Mouse (Mus musculus) midbrain, embryonic 12.5 days (tissue): ENCODE measurements around the gene Il1rapl1. TPM values are rescaled to one million over a fixed set of nuclear protein-coding genes. Genes with fewer than 3 reads are reported as not detected.

ENCODE experiments used
- ATAC-seq: fragments of 200-750 bp; cut with Nextera tagmentation; 2 replicates; pipeline ENCODE4 v1.8.0; 2017; ENCODE audit warnings: low read depth, moderate TSS enrichment, moderate library complexity; ENCODE audit not compliant: low FRiP score
- H3K27ac ChIP-seq: fragments of 300-500 bp; sonication (generic); replicated peaks from 2 replicates; pipeline ENCODE4 v1.5.1; 2016; ENCODE audit warnings: mild to moderate bottlenecking
- H3K27me3 ChIP-seq: fragments of 300-500 bp; sonication (generic); 2 replicates; pipeline ENCODE4 v1.6.1; 2016; ENCODE audit warnings: mild to moderate bottlenecking
- H3K36me3 ChIP-seq: fragments of 300-500 bp; sonication (generic); 2 replicates; pipeline ENCODE4 v1.6.1; 2016
- H3K4me1 ChIP-seq: fragments of 300-500 bp; sonication (generic); 2 replicates; pipeline ENCODE4 v1.6.1; 2016
- H3K4me2 ChIP-seq: fragments of 300-500 bp; sonication (generic); replicated peaks from 2 replicates; pipeline ENCODE4 v1.6.1; 2016; ENCODE audit warnings: mild to moderate bottlenecking, moderate library complexity
- H3K4me3 ChIP-seq: fragments of 300-500 bp; sonication (generic); 2 replicates; pipeline ENCODE4 v1.5.1; 2016; ENCODE audit warnings: mild to moderate bottlenecking
- H3K9ac ChIP-seq: fragments of 300-500 bp; sonication (generic); replicated peaks from 2 replicates; pipeline ENCODE4 v1.6.1; 2016; ENCODE audit warnings: mild to moderate bottlenecking, moderate library complexity
- H3K9me3 ChIP-seq: fragments of 300-500 bp; sonication (generic); 2 replicates; pipeline ENCODE4 v1.6.1; 2016; ENCODE audit warnings: mild to moderate bottlenecking
- WGBS: fragments of 180-500 bp; shearing (Covaris S2); methylation state at CpG from one replicate; pipeline ENCODE4 v1.1.7; 2016; 5-methylcytosine and 5-hydroxymethylcytosine counted together
- polyA plus RNA-seq: library from polyadenylated mRNA; unstranded; fragments of >200 nt; fragmentation: Nextera tagmentation; extraction: Ambion mirVana; gene quantifications from 2 replicates; pipeline ENCODE4 v1.2.1, GENCODE M21; 2016

Il1rapl1 gene
- polyA plus RNA-seq, 1 experiment from 2014 or later, result 2.0 TPM

- ATAC-seq, result 0 out of 2 replicates have a peak, but pooled peaks have one; percentile 44
- Histone ChIP-seq H3K4me1 (no peaks in the 10 kb centered on the region), H3K9ac (no peak overlapping the region), H3K27ac (no peak overlapping the region), H3K36me3 (no peaks in the 10 kb centered on the region), H3K27me3 (no peaks in the 10 kb centered on the region; the same call in 1 of the 2 replicates), H3K9me3 (no peaks in the 10 kb centered on the region), H3K4me3 (no peak overlapping the region), H3K4me2 (no peak overlapping the region)
- 22% methylated on average over 3 of the region's 3 CpGs for WGBS
Observed at GRCm38 (mm10) chrX:86728803-86729202, 1386.6 kb downstream of the Il1rapl1 start.
